Mouse (Mus musculus) C2C12 (cell line): ENCODE measurements around the gene Oaf. TPM values are rescaled to one million over a fixed set of nuclear protein-coding genes. Genes with fewer than 3 reads are reported as not detected.

Experiments
- H3K27me3 ChIP-seq: one replicate; pipeline ENCODE4 v1.6.1; 2011; ENCODE audit not compliant: control insufficient read depth, insufficient read depth, insufficient read length
- H3K36me3 ChIP-seq: one replicate; pipeline ENCODE4 v1.6.1; 2011; ENCODE audit not compliant: control insufficient read depth, insufficient read depth
- H3K4me3 ChIP-seq: one replicate; pipeline ENCODE4 v1.5.1; 2011; ENCODE audit warnings: mild to moderate bottlenecking, control low read depth; ENCODE audit not compliant: poor library complexity, insufficient read depth, severe bottlenecking
- H3K79me2 ChIP-seq: one replicate; pipeline ENCODE4 v1.6.1; 2011; ENCODE audit not compliant: control insufficient read depth, insufficient read depth
- H3K79me3 ChIP-seq: one replicate; pipeline ENCODE4 v1.6.1; 2011; ENCODE audit warnings: low read depth, control low read depth
- H3ac ChIP-seq: one replicate; pipeline ENCODE3; 2011; ENCODE audit warnings: low read depth; ENCODE audit not compliant: control insufficient read depth, insufficient read length
- CEBPB ChIP-seq: IDR thresholded peaks from one replicate; pipeline ENCODE4 v1.6.1; 2011; ENCODE audit warnings: low read depth, mild to moderate bottlenecking, control low read depth, moderate library complexity
- CTCF ChIP-seq: IDR thresholded peaks from one replicate; pipeline ENCODE4 v1.5.1; 2011; ENCODE audit not compliant: control insufficient read depth, insufficient read depth, insufficient read length
- FOSL1 ChIP-seq: IDR thresholded peaks from one replicate; pipeline ENCODE4 v1.8.0; 2011; ENCODE audit warnings: mild to moderate bottlenecking, low read length; ENCODE audit not compliant: poor library complexity, insufficient read depth, severe bottlenecking
- MAX ChIP-seq: IDR thresholded peaks from one replicate; pipeline ENCODE4 v1.6.1; 2011; ENCODE audit warnings: mild to moderate bottlenecking, control low read depth
- MYOD1 ChIP-seq: IDR thresholded peaks from one replicate; pipeline ENCODE4 v1.6.1; 2011; ENCODE audit warnings: low read depth; ENCODE audit not compliant: control insufficient read depth, insufficient read length
- MYOG ChIP-seq: IDR thresholded peaks from one replicate; pipeline ENCODE4 v1.6.1; 2011; ENCODE audit not compliant: control insufficient read depth, insufficient read length; ENCODE audit errors: extremely low read depth
- USF1 ChIP-seq: IDR thresholded peaks from one replicate; pipeline ENCODE4 v1.6.1; 2011; ENCODE audit warnings: low read depth, mild to moderate bottlenecking, control low read depth, moderate library complexity
- polyA plus RNA-seq: library from polyadenylated mRNA; unstranded; fragments of >200 nt; fragmentation: generic; extraction: Trizol; gene quantifications from one replicate; pipeline ENCODE4 v1.2.1, GENCODE M21; 2012; ENCODE audit warnings: missing spikeins

The Oaf gene
- polyA plus RNA-seq, 1 experiment = 86.9 TPM

DNA sequence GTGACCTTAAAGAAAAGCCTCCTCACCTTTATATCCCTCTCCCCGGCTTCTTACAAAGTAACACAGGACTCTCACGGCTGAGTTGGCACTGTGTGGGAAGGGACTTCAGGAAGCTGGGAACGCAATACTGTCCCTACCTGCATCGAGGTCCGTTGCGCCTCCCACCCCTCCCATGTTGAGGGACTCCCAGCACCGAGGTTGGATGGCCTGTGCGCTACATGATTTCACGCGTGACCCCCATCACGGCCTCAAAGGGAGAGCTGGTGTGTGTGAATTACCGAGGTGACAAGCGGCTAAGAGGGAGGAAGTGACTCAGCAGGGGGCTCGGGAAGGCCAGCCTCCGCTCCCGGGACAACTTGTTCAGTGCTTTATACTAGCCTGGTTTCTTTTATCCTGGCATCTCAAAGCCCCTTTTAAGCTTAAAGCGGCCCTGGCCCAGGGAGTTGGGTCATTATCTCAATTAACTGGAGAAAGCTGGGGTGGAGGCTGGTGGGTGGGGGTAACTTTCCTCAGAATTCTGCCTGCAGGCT lies 31.1 kb upstream of the Oaf start:
- Histone ChIP-seq H3ac (no peak overlapping the region), H3K36me3 (no peaks in the 10 kb centered on the region), H3K27me3 (no peaks in the 10 kb centered on the region), H3K79me2 (no peaks in the 10 kb centered on the region), H3K79me3 (no peaks in the 10 kb centered on the region), H3K4me3 (no peak overlapping the region)
- TF ChIP-seq CTCF (no peak), CEBPB (no peak), FOSL1 (no peak), MYOG (no peak), USF1 (no peak), MYOD1 (no peak), MAX (no peak)

DNA sequence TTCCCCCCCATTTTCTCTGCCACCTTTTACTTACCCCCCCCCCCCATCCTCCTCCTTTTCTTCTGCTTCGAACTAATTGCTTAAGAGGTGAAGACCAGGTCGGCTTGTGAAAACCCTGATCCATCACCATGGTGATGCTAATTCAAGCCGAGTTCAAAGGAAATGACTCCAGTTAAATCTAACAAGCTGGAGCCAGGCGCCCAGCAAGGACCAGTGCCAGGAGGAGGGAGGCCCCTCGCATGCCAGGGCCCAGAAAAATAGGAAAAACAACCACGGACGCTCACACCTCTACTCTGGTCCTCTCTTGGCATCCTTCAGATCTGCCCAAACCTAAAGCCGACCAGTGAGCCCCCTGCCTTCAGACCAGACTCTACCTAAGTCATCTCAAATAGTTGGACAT lies 29.5 kb upstream of the Oaf start:
- Histone ChIP-seq H3K79me2 (no peaks in the 10 kb centered on the region), H3K27me3 (no peaks in the 10 kb centered on the region), H3K4me3 (no peak overlapping the region), H3K36me3 (no peaks in the 10 kb centered on the region), H3ac (no peak overlapping the region), H3K79me3 (no peaks in the 10 kb centered on the region)
- no peak for TF ChIP-seq MAX
- no peak for TF ChIP-seq MYOD1
- TF ChIP-seq USF1 = no peak
- no peak for TF ChIP-seq CTCF
- TF ChIP-seq MYOG = no peak
- TF ChIP-seq FOSL1 = no peak
- no peak for TF ChIP-seq CEBPB

GRCm38 (mm10) chr9:43267357-43267756 lies 27.6 kb upstream of the Oaf start:
- TF ChIP-seq MYOD1 (no peak), MAX (no peak), MYOG (no peak), USF1 (no peak), CTCF (no peak), CEBPB (no peak), FOSL1 (no peak)
- H3K79me2 ChIP-seq = no peaks in the 10 kb centered on the region
- no peaks in the 10 kb centered on the region for H3K79me3 ChIP-seq
- H3K36me3 ChIP-seq = no peaks in the 10 kb centered on the region
- no peaks in the 10 kb centered on the region for H3K27me3 ChIP-seq
- H3K4me3 ChIP-seq = no peak overlapping the region
- H3ac ChIP-seq = no peak overlapping the region

DNA sequence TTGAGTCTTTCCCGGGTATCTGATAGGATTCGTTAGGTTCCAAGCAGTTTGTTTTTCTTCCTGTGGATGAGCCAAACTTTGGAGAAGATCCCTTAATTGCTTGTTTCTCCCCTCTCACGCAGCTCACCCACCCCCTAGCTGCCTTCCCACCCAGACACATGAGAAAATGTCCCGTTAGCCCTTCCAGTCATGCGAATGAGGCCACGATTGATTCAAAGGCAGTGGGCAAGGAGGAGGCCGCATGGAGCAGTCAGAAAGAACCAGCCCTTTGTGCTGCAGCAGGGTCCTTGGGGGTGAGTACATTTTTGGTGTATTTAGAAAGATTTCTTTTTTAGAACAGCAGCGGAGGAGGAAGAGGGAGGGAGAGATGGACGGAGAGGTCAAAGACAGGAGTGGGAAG lies 25.5 kb upstream of the Oaf start:
- no peaks in the 10 kb centered on the region for H3K79me2 ChIP-seq
- no peak overlapping the region for H3K4me3 ChIP-seq
- H3ac ChIP-seq = no peak overlapping the region
- no peaks in the 10 kb centered on the region for H3K36me3 ChIP-seq
- H3K27me3 ChIP-seq = no peaks in the 10 kb centered on the region
- H3K79me3 ChIP-seq = no peaks in the 10 kb centered on the region
- TF ChIP-seq FOSL1 = no peak
- no peak for TF ChIP-seq MYOG
- TF ChIP-seq CTCF = no peak
- TF ChIP-seq MYOD1 = no peak

DNA sequence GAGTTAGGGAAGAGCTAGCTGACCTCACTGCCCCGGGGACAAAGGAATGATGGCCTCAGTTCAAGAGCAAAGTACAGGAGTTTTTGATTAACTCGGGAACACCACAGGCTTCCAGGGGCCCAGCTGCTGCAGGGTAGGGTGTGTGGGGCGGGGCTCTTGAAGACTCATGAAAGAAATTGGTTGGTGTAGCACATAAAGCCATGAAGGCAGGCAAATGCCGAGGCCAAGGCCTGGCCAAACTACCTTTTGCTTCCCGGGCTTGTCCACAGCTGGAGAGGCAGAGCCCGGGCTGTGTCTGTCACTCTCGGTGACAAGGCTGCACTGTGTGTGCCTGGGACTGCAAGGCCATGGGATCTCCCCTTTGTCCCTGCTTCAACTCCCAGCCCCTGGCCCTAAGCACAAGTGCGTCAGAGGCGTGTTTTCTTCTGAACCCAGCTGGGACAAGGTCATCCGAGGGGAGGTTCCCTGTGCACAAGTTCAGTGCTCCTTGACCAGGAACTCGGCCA lies 24.3 kb upstream of the Oaf start:
- H3K36me3 ChIP-seq = no peaks in the 10 kb centered on the region
- H3K4me3 ChIP-seq = no peak overlapping the region
- no peaks in the 10 kb centered on the region for H3K27me3 ChIP-seq
- no peaks in the 10 kb centered on the region for H3K79me2 ChIP-seq
- TF ChIP-seq MYOD1 = no peak
- TF ChIP-seq MAX = no peak
- no peak for TF ChIP-seq CEBPB
- TF ChIP-seq USF1 = no peak
- TF ChIP-seq FOSL1 = no peak
- TF ChIP-seq MYOG = no peak
- TF ChIP-seq CTCF = no peak
- no peak overlapping the region for H3ac ChIP-seq
- H3K79me3 ChIP-seq = no peaks in the 10 kb centered on the region

DNA sequence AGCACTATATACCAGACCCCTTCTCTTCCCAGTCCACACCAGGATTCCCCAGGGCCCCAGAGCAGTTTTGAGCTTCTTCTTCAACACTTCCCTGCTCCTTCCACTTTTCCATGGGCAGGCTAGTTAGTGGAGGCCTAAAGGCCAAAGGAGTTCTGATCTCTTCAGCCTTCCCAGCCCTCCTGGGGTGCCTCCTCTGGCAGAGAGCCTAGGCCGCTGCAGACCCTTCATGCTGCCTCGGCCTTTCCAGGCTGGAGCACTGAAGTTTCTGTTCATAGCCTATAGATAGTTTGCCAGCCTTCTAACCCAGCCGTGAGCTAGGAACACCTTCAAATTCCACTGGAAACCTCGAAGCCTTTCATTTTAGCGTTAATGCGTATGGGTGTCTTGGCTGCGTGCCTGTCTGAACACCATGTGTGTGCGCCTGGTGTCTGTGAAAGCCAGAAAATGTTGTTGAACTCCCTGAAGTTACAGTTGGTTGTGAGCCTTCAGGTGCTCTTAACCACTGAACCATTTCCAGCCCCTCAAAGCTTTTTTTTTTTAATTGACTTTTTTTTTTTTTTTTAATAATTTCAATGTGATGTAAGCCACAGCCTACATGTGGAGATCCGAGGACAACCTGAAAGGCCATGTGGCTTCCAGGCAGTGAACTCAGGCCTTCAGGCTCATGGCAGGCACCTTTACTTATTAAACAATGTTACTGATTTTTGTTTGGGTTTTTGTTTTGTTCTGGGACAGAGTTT lies 23.3 kb upstream of the Oaf start:
- Histone ChIP-seq H3K79me3 (no peaks in the 10 kb centered on the region), H3K36me3 (no peaks in the 10 kb centered on the region), H3K4me3 (no peak overlapping the region), H3ac (no peak overlapping the region), H3K79me2 (no peaks in the 10 kb centered on the region), H3K27me3 (no peaks in the 10 kb centered on the region)
- TF ChIP-seq CEBPB = no peak
- no peak for TF ChIP-seq FOSL1
- no peak for TF ChIP-seq MAX
- TF ChIP-seq MYOD1 = no peak
- TF ChIP-seq USF1 = no peak
- TF ChIP-seq MYOG = no peak
- no peak for TF ChIP-seq CTCF
